ENCODE assay signal across 8 mouse cellular contexts in genomic region chr11:75655621-75656545, GRCm38 (mm10). TPM values are rescaled to one million over a fixed set of nuclear protein-coding genes. Genes with fewer than 3 reads are reported as not detected.
DNase-seq lines count a peak whose midpoint lies in the region; ATAC-seq and TF ChIP-seq lines count a peak whose summit lies in the region.

No protein-coding gene starts in this region.

- H3K4me1 ChIP-seq in CH12.LX (ENCODE audit: control insufficient read depth in 1 of 2, insufficient read depth in 2 of 2) = peaks cover 3 to 50% of the 10 kb centered on the region in 2 experiments; a peak in 3 of 4 replicates
- H3K4me1 ChIP-seq in bone marrow macrophage, adult 2 months (ENCODE audit: control insufficient read depth, insufficient read depth, low read length) = peaks cover 31% of the 10 kb centered on the region
- H3K4me1 ChIP-seq in forebrain, embryonic 12.5 days = peaks cover 47% of the 10 kb centered on the region

- peak overlapping the region; percentile 86 for H3K9ac ChIP-seq in CH12.LX (ENCODE audit: insufficient read depth, low read depth)
- peak overlapping the region; percentile 74 for H3K9ac ChIP-seq in forebrain, embryonic 12.5 days

- H3K4me3 ChIP-seq in CH12.LX (replicated peaks in 1 of 3; ENCODE audit: low read depth in 2 of 3, low read length in 2 of 3, poor library complexity in 1 of 3) = peak overlapping the region; percentile 62 to 73 (median 71)
- H3K4me3 ChIP-seq in bone marrow macrophage, adult 2 months (ENCODE audit: insufficient read depth, low read length) = peak overlapping the region; percentile 74
- peak overlapping the region; percentile 62 for H3K4me3 ChIP-seq in forebrain, embryonic 12.5 days (replicated peaks)

- H3K27ac ChIP-seq in CH12.LX (ENCODE audit: insufficient read depth, low read depth) = peak overlapping the region; percentile 98
- H3K27ac ChIP-seq in bone marrow macrophage, adult 2 months (ENCODE audit: insufficient read depth, low read depth, low read length) = peak overlapping the region; percentile 78
- 0 out of 2 replicates have a peak overlapping the region, but pooled peaks have one; percentile 26 for H3K27ac ChIP-seq in forebrain, embryonic 12.5 days

- peak; percentile 34 for ATAC-seq in forebrain, embryonic 12.5 days (ENCODE audit: low FRiP score)

- H3K27me3 ChIP-seq in CH12.LX (replicated peaks) = no peaks in the 10 kb centered on the region
- H3K27me3 ChIP-seq in forebrain, embryonic 12.5 days = peaks cover 48% of the 10 kb centered on the region

- no peak; the same call in 1 of the 2 replicates for TF ChIP-seq EP300 in CH12.LX (IDR thresholded peaks at IDR 0.05; ENCODE audit: low read length)

- intact Hi-C loops in heart, postnatal 10 days (cut with DNase I) = loop anchor here (1.0 kb wide), 1 partner anchor 22 kb away; no protein-coding TSS in a partner anchor

- dilution Hi-C loops in CH12.LX (cut with MboI; ENCODE audit: extremely low pct_ligation_motif_present, extremely low pct_unique_long_range_greater_than_20kb, low sequenced_read_pairs) = no loop called here

- DNase-seq in CH12.LX (ENCODE audit: extremely low read depth) = peak; percentile 75
- DNase-seq in heart, postnatal 10 days = peak; percentile 88 to 90
- DNase-seq in kidney, postnatal 36 days = peak; percentile 86 to 87
- peak; percentile 84 for DNase-seq in lung, postnatal 14 days
- DNase-seq in retina, postnatal 1 day = peak; percentile 71
- peak; percentile 66 to 77 for DNase-seq in thymus, postnatal 36 days

- peaks cover 32% of the 10 kb centered on the region for H3K79me2 ChIP-seq in CH12.LX (replicated peaks; ENCODE audit: control insufficient read depth, extremely low read depth, insufficient read depth, poor library complexity, severe bottlenecking)

- H3K36me3 ChIP-seq in CH12.LX (replicated peaks in 1 of 2; ENCODE audit: control insufficient read depth in 1 of 2, insufficient read depth in 1 of 2, low read length in 1 of 2) = peaks cover 34 to 40% of the 10 kb centered on the region in 2 experiments
- 0 out of 2 replicates have a peak, but pooled peaks cover 1% of the 10 kb centered on the region for H3K36me3 ChIP-seq in forebrain, embryonic 12.5 days (replicated peaks)

- TF ChIP-seq CTCF in CH12.LX (conservative IDR thresholded peaks at IDR 0.05 in 1 of 2, IDR thresholded peaks at IDR 0.05 in 1 of 2; ENCODE audit: low read depth in 2 of 2, low read length in 2 of 2) = no peak
- no peak for TF ChIP-seq CTCF in bone marrow macrophage, adult 2 months (IDR thresholded peaks at IDR 0.05; ENCODE audit: low read depth, low read length)

- in situ Hi-C loops in CH12.LX (cut with MboI; ENCODE audit: low pct_ligation_motif_present, low pct_unique_long_range_greater_than_20kb, low sequenced_read_pairs) = no loop called here

- peak overlapping the region; percentile 90 for H3K4me2 ChIP-seq in CH12.LX (ENCODE audit: insufficient read depth, low read depth, poor library complexity, severe bottlenecking)
- H3K4me2 ChIP-seq in forebrain, embryonic 12.5 days = peak overlapping the region; percentile 95

- peak; percentile 66; the same call in 1 of the 2 replicates for TF ChIP-seq POLR2A in CH12.LX (IDR thresholded peaks at IDR 0.05; ENCODE audit: low read depth, low read length)
- TF ChIP-seq POLR2A in bone marrow macrophage, adult 2 months (IDR thresholded peaks at IDR 0.05; ENCODE audit: borderline replicate concordance, low read depth, low read length) = no peak

- no peak for TF ChIP-seq RAD21 in CH12.LX (IDR thresholded peaks at IDR 0.05; ENCODE audit: low read depth, low read length)

- WGBS in forebrain, embryonic 12.5 days = 2% methylated on average over 77 of the region's 78 CpGs

- H3K9me3 ChIP-seq in CH12.LX (replicated peaks; ENCODE audit: low read length) = no peaks in the 10 kb centered on the region
- H3K9me3 ChIP-seq in forebrain, embryonic 12.5 days = no peaks in the 10 kb centered on the region

TF ChIP-seq in CH12.LX, 34 proteins besides CTCF, POLR2A, EP300 and RAD21:
- peak; percentile 71 for TF ChIP-seq BHLHE40 (IDR thresholded peaks at IDR 0.05; ENCODE audit: low read depth, low read length)
- TF ChIP-seq MXI1 (IDR thresholded peaks at IDR 0.05; ENCODE audit: low read depth, low read length) = peak; percentile 76; the same call in 1 of the 2 replicates
- peak; percentile 38; the same call in 1 of the 2 replicates for TF ChIP-seq POLR2AphosphoS2 (IDR thresholded peaks at IDR 0.05; ENCODE audit: low read depth, low read length)
- TF ChIP-seq JUND (conservative IDR thresholded peaks at IDR 0.05; ENCODE audit: low read depth, low read length) = no peak
- peak; percentile 43; the same call in 1 of the 2 replicates for TF ChIP-seq MAZ (IDR thresholded peaks at IDR 0.05; ENCODE audit: low read depth, low read length)
- TF ChIP-seq HCFC1 (IDR thresholded peaks at IDR 0.05; ENCODE audit: low read depth, low read length) = peak; percentile 47; the same call in 1 of the 2 replicates
- TF ChIP-seq MAX (IDR thresholded peaks at IDR 0.05; ENCODE audit: low read length) = peak; percentile 68
- no peak for TF ChIP-seq E2F4 (IDR thresholded peaks at IDR 0.05; ENCODE audit: insufficient replicate concordance, low read depth, low read length)
- 0 out of 2 replicates have a peak, but pooled peaks have one; percentile 44 for TF ChIP-seq TCF12 (IDR thresholded peaks at IDR 0.05; ENCODE audit: low read depth, low read length)
- TF ChIP-seq USF2 (conservative IDR thresholded peaks at IDR 0.05; ENCODE audit: low read depth, low read length) = no peak
- no peak for TF ChIP-seq JUN (IDR thresholded peaks at IDR 0.05; ENCODE audit: insufficient read depth, low read depth, low read length)
- TF ChIP-seq MAFK (IDR thresholded peaks at IDR 0.05; ENCODE audit: insufficient replicate concordance, low read length) = no peak
- TF ChIP-seq SIN3A (IDR thresholded peaks at IDR 0.05; ENCODE audit: low read length) = peak; percentile 15
- no peak for TF ChIP-seq RCOR1 (conservative IDR thresholded peaks at IDR 0.05; ENCODE audit: low read depth, low read length)
- TF ChIP-seq CHD1 (IDR thresholded peaks at IDR 0.05; ENCODE audit: low read depth, low read length) = no peak
- TF ChIP-seq NRF1 (IDR thresholded peaks at IDR 0.05; ENCODE audit: low read depth, low read length) = 0 out of 2 replicates have a peak, but pooled peaks have one; percentile 38
- TF ChIP-seq ELF1 (IDR thresholded peaks at IDR 0.05; ENCODE audit: low read depth, low read length) = peak; percentile 91
- TF ChIP-seq MEF2A (IDR thresholded peaks at IDR 0.05; ENCODE audit: borderline replicate concordance, low read depth, low read length) = peak; percentile 79
- TF ChIP-seq NELFE (IDR thresholded peaks at IDR 0.05; ENCODE audit: low read depth, low read length) = peak; percentile 58
- TF ChIP-seq TBP (conservative IDR thresholded peaks at IDR 0.05; ENCODE audit: low read depth, low read length) = 0 out of 2 replicates have a peak, but pooled peaks have one; percentile 36
- TF ChIP-seq KAT2A (IDR thresholded peaks at IDR 0.05; ENCODE audit: insufficient replicate concordance, low read length) = 0 out of 2 replicates have a peak, but pooled peaks have one; percentile 37
- no peak for TF ChIP-seq UBTF (IDR thresholded peaks at IDR 0.05; ENCODE audit: low read depth, low read length)
- no peak for TF ChIP-seq GABPA (IDR thresholded peaks at IDR 0.05; ENCODE audit: insufficient replicate concordance, low read depth, low read length)
- TF ChIP-seq ZNF384 (IDR thresholded peaks at IDR 0.05; ENCODE audit: low read depth, low read length) = no peak
- TF ChIP-seq ETS1 (conservative IDR thresholded peaks at IDR 0.05; ENCODE audit: low read depth, low read length) = peak; percentile 62
- no peak for TF ChIP-seq ZMIZ1 (IDR thresholded peaks at IDR 0.05; ENCODE audit: low read depth, low read length)
- no peak for TF ChIP-seq CHD2 (IDR thresholded peaks at IDR 0.05; ENCODE audit: low read length)
- TF ChIP-seq ZKSCAN1 (IDR thresholded peaks at IDR 0.05; ENCODE audit: borderline replicate concordance, low read depth, low read length) = no peak
- TF ChIP-seq PAX5 (IDR thresholded peaks at IDR 0.05; ENCODE audit: low read length) = no peak
- TF ChIP-seq ZC3H11A (IDR thresholded peaks at IDR 0.05; ENCODE audit: low read depth, low read length) = no peak
- TF ChIP-seq IRF4 (IDR thresholded peaks at IDR 0.05; ENCODE audit: low read depth, low read length) = peak; percentile 1
- peak; percentile 63; the same call in 1 of the 2 replicates for TF ChIP-seq MYC (IDR thresholded peaks at IDR 0.05; ENCODE audit: low read depth, low read length)
- no peak for TF ChIP-seq USF1 (IDR thresholded peaks at IDR 0.05; ENCODE audit: low read depth, low read length)
- no peak for TF ChIP-seq SMC3 (IDR thresholded peaks at IDR 0.05; ENCODE audit: low read depth, low read length)

RNA-seq across cellular contexts. Expression of gene Myo1c, which starts 5.6 kb away (rescaled TPM):
- total RNA-seq in CH12.LX (2012; rRNA removed) (41.1 and 47.3 TPM in 2 replicates), CH12.LX (2014; rRNA removed) (21.9 and 24.8 TPM in 2 replicates)
- 46.6 and 52.0 TPM in 2 replicates for polyA plus RNA-seq in CH12.LX (2012; ENCODE audit: insufficient read length, low read depth)
- 77.3 and 90.4 TPM in 2 replicates for polyA plus RNA-seq in bone marrow macrophage, adult 2 months (2012; ENCODE audit: insufficient read depth, insufficient read length, missing spikeins)
- 12.1 and 13.9 TPM in 2 replicates for polyA plus RNA-seq in forebrain, embryonic 12.5 days (2016; fragmentation: Nextera tagmentation; extraction: Ambion mirVana)
- 100 to 1,000 TPM; 151 to 153 TPM for total RNA-seq in heart, postnatal 10 days (2021)

RNA-seq across cellular contexts. Expression of gene Crk, which starts 23.2 kb away (rescaled TPM):
- total RNA-seq in CH12.LX (2012; rRNA removed) (37.8 and 42.2 TPM in 2 replicates), CH12.LX (2014; rRNA removed) (39.9 and 44.3 TPM in 2 replicates)
- 44.6 and 46.1 TPM in 2 replicates for polyA plus RNA-seq in CH12.LX (2012; ENCODE audit: insufficient read length, low read depth)
- 67.0 and 70.3 TPM in 2 replicates for polyA plus RNA-seq in bone marrow macrophage, adult 2 months (2012; ENCODE audit: insufficient read depth, insufficient read length, missing spikeins)
- 139 and 146 TPM in 2 replicates for polyA plus RNA-seq in forebrain, embryonic 12.5 days (2016; fragmentation: Nextera tagmentation; extraction: Ambion mirVana)
- 100 to 1,000 TPM; 108 to 112 TPM for total RNA-seq in heart, postnatal 10 days (2021)

RNA-seq across cellular contexts. Expression of gene Inpp5k, which starts 25.1 kb away (rescaled TPM):
- total RNA-seq in CH12.LX (2012; rRNA removed) (25.5 and 31.2 TPM in 2 replicates), CH12.LX (2014; rRNA removed) (40.7 and 41.9 TPM in 2 replicates)
- 30.5 and 35.6 TPM in 2 replicates for polyA plus RNA-seq in CH12.LX (2012; ENCODE audit: insufficient read length, low read depth)
- 85.4 and 101 TPM in 2 replicates for polyA plus RNA-seq in bone marrow macrophage, adult 2 months (2012; ENCODE audit: insufficient read depth, insufficient read length, missing spikeins)
- polyA plus RNA-seq in forebrain, embryonic 12.5 days (2016; fragmentation: Nextera tagmentation; extraction: Ambion mirVana) = 21.5 and 25.4 TPM in 2 replicates
- total RNA-seq in heart, postnatal 10 days (2021) = 10 to 100 TPM; 35.4 to 37.3 TPM

Comparison
In these comparisons a context has a peak if more than half of its experiments do, and no peak if none do; other contexts are left out.
1. Peak in every context shown above with its lines: DNase-seq, ATAC-seq, H3K4me3 ChIP-seq and H3K27ac ChIP-seq.
2. H3K27ac ChIP-seq: peak in every context shown above with its lines; median percentile 98 in CH12.LX; 78 in bone marrow macrophage, adult 2 months; 26 in forebrain, embryonic 12.5 days.